Mouse (Mus musculus): ENCODE measurements around the gene Mrpl18.

GRCm38 (mm10) chr17:12909361-12910280, 6.5 kb downstream of the Mrpl18 start, which contains the start of gene Pnldc1:
- TF ChIP-seq CTCF (IDR thresholded peaks at IDR 0.05; ENCODE audit: borderline replicate concordance, extremely low read depth, insufficient read depth, insufficient read length) (no peak), POLR2A (IDR thresholded peaks at IDR 0.05; ENCODE audit: borderline replicate concordance, extremely low read depth, insufficient read depth, insufficient read length, poor library complexity, severe bottlenecking) (no peak)

Measured in brain, embryonic 14.5 days (tissue).